Mouse (Mus musculus) forebrain, postnatal 0 days (tissue): Measurements from ENCODE around the gene Tbc1d30. TPM values are rescaled to one million over a fixed set of nuclear protein-coding genes. Genes with fewer than 3 reads are reported as not detected.

Source experiments
- ATAC-seq: fragments of 200-750 bp; cut with Nextera tagmentation; 2 replicates; pipeline ENCODE4 v1.8.0; 2017; ENCODE audit warnings: mild to moderate bottlenecking, moderate library complexity
- DNase-seq: peaks from one replicate; pipeline ENCODE4 v3.0.0-alpha.2; 2015
- H3K27ac ChIP-seq: fragments of 300-500 bp; sonication (generic); 2 replicates; pipeline ENCODE4 v1.5.1; 2014; ENCODE audit warnings: low read depth, mild to moderate bottlenecking, antibody characterized with exemption, low read length, moderate library complexity, mixed read lengths
- H3K27me3 ChIP-seq: fragments of 300-500 bp; sonication (generic); 2 replicates; pipeline ENCODE4 v1.6.1; 2014; ENCODE audit warnings: mild to moderate bottlenecking, low read length, mixed read lengths; ENCODE audit not compliant: insufficient read depth
- H3K36me3 ChIP-seq: fragments of 300-500 bp; sonication (generic); 2 replicates; pipeline ENCODE4 v1.6.1; 2014; ENCODE audit warnings: mild to moderate bottlenecking, moderate library complexity; ENCODE audit not compliant: insufficient read depth
- H3K4me1 ChIP-seq: fragments of 300-500 bp; sonication (generic); 2 replicates; pipeline ENCODE4 v1.6.1; 2014; ENCODE audit warnings: antibody characterized with exemption; ENCODE audit not compliant: insufficient read depth
- H3K4me2 ChIP-seq: fragments of 300-500 bp; sonication (generic); 2 replicates; pipeline ENCODE4 v1.6.1; 2014; ENCODE audit warnings: low read depth, mild to moderate bottlenecking, moderate library complexity
- H3K4me3 ChIP-seq: fragments of 300-500 bp; sonication (generic); 2 replicates; pipeline ENCODE4 v1.5.1; 2014; ENCODE audit warnings: low read depth, low read length, mixed read lengths
- H3K9ac ChIP-seq: fragments of 300-500 bp; sonication (generic); 2 replicates; pipeline ENCODE4 v1.6.1; 2014; ENCODE audit warnings: mild to moderate bottlenecking
- H3K9me3 ChIP-seq: fragments of 300-500 bp; sonication (generic); 2 replicates; pipeline ENCODE4 v1.6.1; 2016; ENCODE audit warnings: low read length
- CTCF ChIP-seq: sonication (generic); IDR thresholded peaks from 2 replicates; pipeline ENCODE4 v1.5.1; 2016; ENCODE audit warnings: antibody characterized with exemption, control low read depth, low read depth
- WGBS: fragments of 180-500 bp; shearing (Covaris S2); extraction: QIAGEN DNeasy Blood & Tissue Kit; methylation state at CpG from one replicate; pipeline ENCODE4 v1.1.7; 2014; 5-methylcytosine and 5-hydroxymethylcytosine counted together
- polyA plus RNA-seq: library from polyadenylated mRNA; unstranded; fragments of >200 nt; fragmentation: Nextera tagmentation; extraction: Ambion mirVana; gene quantifications from 2 replicates; pipeline ENCODE4 v1.2.1, GENCODE M21; 2015
- total RNA-seq: library from RNA; depleted of rRNA; stranded (reverse); fragments of >200 nt; gene quantifications from 2 replicates; pipeline ENCODE4 v1.2.3, GENCODE M21; 2014

Gene Tbc1d30
- total and polyA plus RNA-seq, 2 experiments from 2014 or later, result 7.5 to 36.0 TPM

DNA sequence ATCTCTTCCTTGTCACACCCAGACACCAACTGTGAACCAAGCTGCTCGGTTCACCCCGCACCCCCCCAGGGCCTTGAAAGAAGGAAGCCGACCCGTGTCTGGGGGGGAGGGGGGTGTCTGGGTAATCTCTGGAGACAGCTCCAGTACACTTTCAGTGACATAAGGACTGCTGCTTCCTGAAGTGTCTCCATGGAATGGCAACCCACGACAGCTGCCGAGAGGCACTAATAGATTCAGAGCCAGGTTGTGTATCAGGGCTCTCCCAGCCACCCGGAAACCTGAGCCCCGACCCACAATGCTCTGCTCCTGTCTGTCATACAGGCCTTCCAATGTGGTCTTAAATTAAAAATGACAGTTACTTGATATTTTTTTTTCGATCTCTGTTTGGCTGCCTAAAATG lies 35.3 kb upstream of the Tbc1d30 start:
- Histone ChIP-seq H3K27ac (no peak overlapping the region), H3K9me3 (no peaks in the 10 kb centered on the region), H3K4me3 (no peak overlapping the region), H3K27me3 (no peaks in the 10 kb centered on the region), H3K9ac (no peak overlapping the region), H3K4me1 (no peaks in the 10 kb centered on the region), H3K4me2 (no peak overlapping the region), H3K36me3 (peaks cover 82% of the 10 kb centered on the region)
- ATAC-seq (peak; percentile 20; the same call in 1 of the 2 replicates), DNase-seq (no peak)
- 72% methylated on average over 9 of the region's 9 CpGs for WGBS
- TF ChIP-seq CTCF, result no peak

DNA sequence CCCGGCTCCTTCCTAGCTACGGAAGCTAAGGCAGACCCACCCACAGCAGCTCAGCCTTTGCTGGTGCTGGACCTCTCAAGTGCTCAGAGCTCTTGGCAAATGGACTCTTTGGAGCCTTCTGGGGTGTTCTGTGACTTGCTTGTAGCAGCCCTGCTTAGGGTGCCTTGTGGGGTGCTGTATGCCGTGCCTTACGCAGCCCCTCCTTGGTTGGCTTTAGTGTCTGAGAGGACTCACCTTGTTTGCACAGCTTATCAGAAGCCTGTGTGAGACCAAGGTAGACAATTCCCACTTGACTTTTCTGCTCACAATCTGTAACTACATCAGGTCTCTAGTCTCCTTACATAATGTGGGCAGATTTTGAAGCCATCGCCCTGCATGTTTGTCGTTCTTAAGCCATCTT lies 34.6 kb upstream of the Tbc1d30 start:
- no peak overlapping the region for H3K4me2 ChIP-seq
- H3K4me1 ChIP-seq, result no peaks in the 10 kb centered on the region
- ATAC-seq (no peak), DNase-seq (no peak)
- H3K4me3 ChIP-seq, result no peak overlapping the region
- TF ChIP-seq CTCF, result no peak
- 97% methylated on average over 6 of the region's 6 CpGs for WGBS
- H3K9ac ChIP-seq, result no peak overlapping the region
- H3K9me3 ChIP-seq, result no peaks in the 10 kb centered on the region
- no peaks in the 10 kb centered on the region for H3K27me3 ChIP-seq
- H3K27ac ChIP-seq, result no peak overlapping the region
- H3K36me3 ChIP-seq, result peaks cover 82% of the 10 kb centered on the region

DNA sequence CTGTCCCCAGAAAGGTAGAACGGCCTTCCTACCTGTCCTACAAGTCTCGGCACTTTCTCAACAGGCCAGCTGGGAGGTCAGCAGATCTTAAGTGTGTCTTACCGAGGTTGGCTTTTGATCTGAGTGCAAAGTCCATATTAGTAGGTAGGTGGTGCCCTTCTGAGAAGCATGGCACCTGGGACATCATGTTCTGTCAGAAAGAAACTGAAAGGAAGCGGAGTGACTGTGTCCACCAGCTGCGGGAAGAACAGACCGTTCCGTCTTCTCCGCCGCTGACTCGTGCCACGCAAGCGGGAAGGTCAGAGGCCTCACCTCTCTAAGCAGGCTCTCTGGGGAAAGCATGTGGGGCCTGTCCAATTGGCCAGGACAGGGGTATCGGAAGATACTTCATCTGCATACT lies 33.6 kb upstream of the Tbc1d30 start:
- H3K9ac ChIP-seq, result no peak overlapping the region
- no peak overlapping the region for H3K27ac ChIP-seq
- TF ChIP-seq CTCF, result no peak
- no peaks in the 10 kb centered on the region for H3K4me1 ChIP-seq
- ATAC-seq, result no peak
- no peak for DNase-seq
- WGBS, result 94% methylated on average over 13 of the region's 13 CpGs
- H3K4me2 ChIP-seq, result no peak overlapping the region
- H3K9me3 ChIP-seq, result no peaks in the 10 kb centered on the region
- H3K36me3 ChIP-seq, result peaks cover 80% of the 10 kb centered on the region
- H3K27me3 ChIP-seq, result no peaks in the 10 kb centered on the region
- no peak overlapping the region for H3K4me3 ChIP-seq

DNA sequence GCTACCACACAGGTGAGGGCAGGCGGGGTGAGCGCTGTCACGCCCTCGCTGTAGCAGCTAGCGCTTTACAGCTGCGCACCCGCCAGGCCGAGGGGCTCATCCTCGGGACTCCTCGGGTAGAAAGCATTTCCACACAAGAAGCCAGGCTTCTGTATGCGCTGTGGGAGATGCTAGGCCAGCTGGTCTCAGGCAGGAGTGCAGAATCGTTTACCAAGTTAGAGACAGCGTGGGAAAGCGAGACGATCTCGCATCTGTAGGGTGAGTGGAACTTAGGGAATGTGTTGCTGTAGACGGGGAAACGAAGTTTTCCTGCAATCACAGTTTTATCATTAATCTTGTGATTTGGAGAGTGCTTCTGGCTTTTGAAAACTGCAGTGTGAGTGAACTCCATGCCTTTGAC lies 30.2 kb upstream of the Tbc1d30 start:
- Histone ChIP-seq H3K9ac (no peak overlapping the region), H3K27ac (no peak overlapping the region), H3K9me3 (no peaks in the 10 kb centered on the region), H3K4me2 (no peak overlapping the region), H3K4me1 (no peaks in the 10 kb centered on the region), H3K4me3 (no peak overlapping the region), H3K36me3 (peaks cover 88% of the 10 kb centered on the region), H3K27me3 (no peaks in the 10 kb centered on the region)
- WGBS, result 95% methylated on average over 18 of the region's 18 CpGs
- DNase-seq (no peak), ATAC-seq (no peak)
- no peak for TF ChIP-seq CTCF

DNA sequence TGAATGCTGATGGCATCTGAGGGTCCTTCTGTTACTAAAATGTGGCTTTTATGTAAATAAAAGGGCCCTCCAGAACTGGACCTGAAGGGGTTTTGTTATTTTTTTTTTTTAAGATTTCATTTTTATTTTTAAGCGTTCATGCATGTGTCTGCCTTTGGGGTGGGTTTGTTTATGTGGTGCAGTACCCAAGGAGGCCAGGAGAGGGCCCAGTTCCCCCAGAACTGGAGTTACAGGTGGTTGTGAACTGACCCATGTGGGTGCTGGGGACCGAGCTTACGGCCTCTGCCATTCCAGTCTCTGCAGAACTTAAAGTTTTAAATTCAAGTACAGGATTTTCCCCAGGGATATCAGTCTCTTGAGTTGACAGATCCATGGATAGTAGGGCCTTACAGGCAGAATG lies 28.3 kb upstream of the Tbc1d30 start:
- peak; percentile 36; the same call in 1 of the 2 replicates for TF ChIP-seq CTCF
- H3K9me3 ChIP-seq, result no peaks in the 10 kb centered on the region

DNA sequence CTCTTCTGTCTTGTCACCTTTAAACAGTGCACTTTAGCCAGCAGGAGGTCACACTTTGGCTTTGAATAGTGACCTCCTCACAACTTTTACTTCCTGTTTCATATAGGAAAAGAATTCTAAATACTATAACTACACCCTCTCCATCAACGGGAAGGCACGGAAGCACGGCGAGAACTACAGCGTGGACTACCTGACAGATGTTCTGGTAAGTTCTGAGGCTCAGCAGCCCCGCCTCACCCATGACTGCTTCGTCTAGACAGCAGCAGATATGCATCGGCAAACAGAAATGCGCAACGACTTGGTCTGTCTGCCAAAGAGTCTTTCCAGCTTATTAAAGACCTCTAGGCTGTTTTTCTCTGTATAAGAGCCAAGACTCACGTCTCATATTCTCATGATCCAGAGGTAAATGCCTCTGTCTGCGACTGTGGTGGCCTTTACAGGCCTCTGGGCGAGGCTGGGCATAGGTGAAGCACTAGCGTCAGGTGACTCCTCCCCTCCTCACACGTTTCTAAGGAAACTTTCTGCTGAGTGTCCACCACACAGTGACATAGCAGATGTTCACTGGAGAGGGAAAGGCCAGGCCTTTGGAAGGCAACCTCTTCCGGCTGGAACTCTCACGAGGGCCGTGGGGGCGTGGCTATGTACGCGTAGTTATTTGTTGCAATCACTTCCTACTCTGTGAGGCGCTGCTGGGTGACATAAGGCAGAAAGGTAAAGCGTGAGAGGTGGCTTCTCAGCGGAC lies 25.6 kb upstream of the Tbc1d30 start:
- Histone ChIP-seq H3K36me3 (peaks cover 88% of the 10 kb centered on the region), H3K9me3 (no peaks in the 10 kb centered on the region), H3K9ac (no peak overlapping the region), H3K4me3 (no peak overlapping the region), H3K4me2 (no peak overlapping the region), H3K27ac (no peak overlapping the region), H3K27me3 (no peaks in the 10 kb centered on the region), H3K4me1 (no peaks in the 10 kb centered on the region)
- no peak for DNase-seq
- WGBS, result 92% methylated on average over 24 of the region's 24 CpGs
- TF ChIP-seq CTCF, result no peak
- ATAC-seq, result no peak

More for the DNA sequence above, 28.3 kb upstream of the Tbc1d30 start:
- WGBS, result 98% methylated on average over 3 of the region's 3 CpGs
- ATAC-seq (no peak), DNase-seq (no peak)
- Histone ChIP-seq H3K4me1 (no peaks in the 10 kb centered on the region), H3K9ac (no peak overlapping the region), H3K4me3 (no peak overlapping the region), H3K4me2 (no peak overlapping the region), H3K27me3 (no peaks in the 10 kb centered on the region), H3K36me3 (peaks cover 92% of the 10 kb centered on the region), H3K27ac (no peak overlapping the region)

DNA sequence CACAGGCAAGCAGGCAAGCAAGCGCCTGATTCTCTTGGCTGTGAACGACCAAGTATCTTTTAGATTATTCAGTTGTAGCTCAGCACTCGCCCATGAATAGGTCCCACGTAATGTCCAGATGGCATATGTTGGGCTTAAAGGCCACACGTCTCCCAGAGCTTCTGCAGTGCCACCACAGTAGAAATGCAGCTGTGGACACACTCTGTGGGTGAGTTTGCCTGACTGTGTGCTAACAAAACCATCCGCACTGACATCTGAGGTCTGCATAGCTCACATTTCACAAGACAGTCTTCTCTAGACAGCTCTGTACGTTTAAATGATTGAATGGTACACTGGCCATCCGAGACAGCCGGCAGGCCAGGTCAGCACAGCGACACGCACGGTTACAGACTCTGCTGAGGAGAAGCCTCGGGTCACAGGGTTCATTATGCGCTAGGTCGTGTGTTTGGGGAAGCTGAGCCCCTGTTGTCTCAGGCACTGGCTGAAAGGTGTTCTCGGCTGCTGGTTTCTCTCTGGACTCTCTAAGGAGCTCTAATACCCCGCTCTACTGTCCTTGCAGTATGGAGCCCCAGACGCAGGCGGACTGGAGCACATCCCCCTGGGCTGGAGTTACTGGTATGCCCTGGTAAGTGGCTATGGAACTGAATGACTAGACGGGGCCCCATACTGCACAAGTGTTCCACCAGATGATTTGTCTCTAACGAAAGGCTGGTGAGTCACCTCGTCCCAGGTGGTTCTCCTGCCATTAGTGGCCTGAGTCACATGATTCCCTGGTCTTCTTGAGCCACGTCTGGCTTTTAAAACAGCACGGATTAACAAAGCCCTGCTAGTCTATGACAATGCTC lies 24.8 kb upstream of the Tbc1d30 start:
- no peak overlapping the region for H3K4me2 ChIP-seq
- H3K27ac ChIP-seq, result no peak overlapping the region
- DNase-seq (no peak), ATAC-seq (no peak)
- no peaks in the 10 kb centered on the region for H3K9me3 ChIP-seq
- H3K36me3 ChIP-seq, result peaks cover 84% of the 10 kb centered on the region
- no peak overlapping the region for H3K9ac ChIP-seq
- TF ChIP-seq CTCF, result no peak
- no peaks in the 10 kb centered on the region for H3K27me3 ChIP-seq
- WGBS, result 88% methylated on average over 24 of the region's 24 CpGs
- no peaks in the 10 kb centered on the region for H3K4me1 ChIP-seq
- H3K4me3 ChIP-seq, result no peak overlapping the region
